Mouse (Mus musculus): ENCODE results near the gene Phf12. TPM values are rescaled to one million over a fixed set of nuclear protein-coding genes. Genes with fewer than 3 reads are reported as not detected.

Gene Phf12
- 50.8 and 58.2 TPM in 2 replicates for polyA plus RNA-seq (2011; ENCODE audit: insufficient read depth, insufficient read length, low read depth, missing spikeins)

- peaks cover 5% of the 10 kb centered on the region for H3K36me3 ChIP-seq (ENCODE audit: control insufficient read depth, insufficient read depth, low read length, poor library complexity, severe bottlenecking)
- no peaks in the 10 kb centered on the region for H3K4me1 ChIP-seq (ENCODE audit: control insufficient read depth, insufficient read depth, low read length)
- H3K9ac ChIP-seq (ENCODE audit: low read depth, poor library complexity, severe bottlenecking) = peak within 1 kb of the TSS; percentile 100
- H3K27ac ChIP-seq (ENCODE audit: insufficient read depth, low read length) = peak within 1 kb of the TSS; percentile 86
- H3K4me3 ChIP-seq (ENCODE audit: low read depth, low read length) = peak within 1 kb of the TSS; percentile 93
- H3K27me3 ChIP-seq (ENCODE audit: control insufficient read depth, insufficient read depth, low read length, poor library complexity, severe bottlenecking) = no peaks in the 10 kb centered on the region
- TF ChIP-seq POLR2A (IDR thresholded peaks at IDR 0.05; ENCODE audit: insufficient read depth, low read length) (no peak), CTCF (IDR thresholded peaks at IDR 0.05; ENCODE audit: low read depth, low read length) (no peak), EP300 (IDR thresholded peaks at IDR 0.05; ENCODE audit: insufficient read depth, low read depth, low read length) (no peak)
- no peaks in the 10 kb centered on the region for H3K9me3 ChIP-seq (replicated peaks; ENCODE audit: control insufficient read depth, insufficient read depth, low read length, poor library complexity, severe bottlenecking)
Observed at GRCm38 (mm10) chr11:77982441-77982905, at the start of gene Phf12. TSS of gene Phf12 (plus strand) at chr11:77982754.

DNA sequence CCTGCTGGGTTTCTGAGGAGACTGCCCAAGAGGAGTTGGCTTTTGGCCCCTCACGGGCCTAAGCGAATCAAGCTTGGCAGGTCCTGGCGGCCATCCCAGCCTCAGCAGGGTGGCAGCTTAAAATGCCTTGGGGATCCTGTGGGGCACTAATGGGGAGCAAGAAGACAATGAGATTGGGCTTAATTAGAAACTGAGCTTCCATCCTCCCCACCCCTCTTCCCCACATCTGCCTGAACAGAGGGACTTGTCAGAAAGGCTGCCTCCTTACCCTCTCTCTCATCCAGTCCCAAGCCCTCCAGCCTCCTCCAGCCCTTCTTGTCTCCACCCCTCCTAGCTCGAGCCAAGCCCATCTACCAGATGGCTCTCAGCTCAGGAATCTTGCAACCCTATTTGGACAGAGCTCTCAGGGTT, 48.4 kb upstream of the Phf12 start:
- H3K4me1 ChIP-seq (ENCODE audit: control insufficient read depth, insufficient read depth, low read length) = peaks cover 8% of the 10 kb centered on the region
- no peak overlapping the region for H3K27ac ChIP-seq (ENCODE audit: insufficient read depth, low read length)
- H3K9me3 ChIP-seq (replicated peaks; ENCODE audit: control insufficient read depth, insufficient read depth, low read length, poor library complexity, severe bottlenecking) = no peaks in the 10 kb centered on the region
- TF ChIP-seq POLR2A (IDR thresholded peaks at IDR 0.05; ENCODE audit: insufficient read depth, low read length) (no peak), EP300 (IDR thresholded peaks at IDR 0.05; ENCODE audit: insufficient read depth, low read depth, low read length) (peak; percentile 51; the same call in 1 of the 2 replicates), CTCF (IDR thresholded peaks at IDR 0.05; ENCODE audit: low read depth, low read length) (no peak)
- peaks cover 22% of the 10 kb centered on the region for H3K27me3 ChIP-seq (ENCODE audit: control insufficient read depth, insufficient read depth, low read length, poor library complexity, severe bottlenecking)
- H3K36me3 ChIP-seq (ENCODE audit: control insufficient read depth, insufficient read depth, low read length, poor library complexity, severe bottlenecking) = no peaks in the 10 kb centered on the region
- no peak overlapping the region for H3K4me3 ChIP-seq (ENCODE audit: low read depth, low read length)
- no peak overlapping the region for H3K9ac ChIP-seq (ENCODE audit: low read depth, poor library complexity, severe bottlenecking)

GRCm38 (mm10) chr11:77934568-77935311, 47.8 kb upstream of the Phf12 start:
- no peak overlapping the region for H3K4me3 ChIP-seq (ENCODE audit: low read depth, low read length)
- no peaks in the 10 kb centered on the region for H3K9me3 ChIP-seq (replicated peaks; ENCODE audit: control insufficient read depth, insufficient read depth, low read length, poor library complexity, severe bottlenecking)
- TF ChIP-seq EP300 (IDR thresholded peaks at IDR 0.05; ENCODE audit: insufficient read depth, low read depth, low read length) (no peak), CTCF (IDR thresholded peaks at IDR 0.05; ENCODE audit: low read depth, low read length) (no peak), POLR2A (IDR thresholded peaks at IDR 0.05; ENCODE audit: insufficient read depth, low read length) (no peak)
- H3K4me1 ChIP-seq (ENCODE audit: control insufficient read depth, insufficient read depth, low read length) = peaks cover 8% of the 10 kb centered on the region
- H3K9ac ChIP-seq (ENCODE audit: low read depth, poor library complexity, severe bottlenecking) = no peak overlapping the region
- no peaks in the 10 kb centered on the region for H3K36me3 ChIP-seq (ENCODE audit: control insufficient read depth, insufficient read depth, low read length, poor library complexity, severe bottlenecking)
- H3K27me3 ChIP-seq (ENCODE audit: control insufficient read depth, insufficient read depth, low read length, poor library complexity, severe bottlenecking) = peaks cover 18% of the 10 kb centered on the region
- H3K27ac ChIP-seq (ENCODE audit: insufficient read depth, low read length) = 0 out of 2 replicates have a peak overlapping the region, but pooled peaks have one; percentile 7

GRCm38 (mm10) chr11:77936846-77937245, 45.7 kb upstream of the Phf12 start:
- no peak overlapping the region for H3K9ac ChIP-seq (ENCODE audit: low read depth, poor library complexity, severe bottlenecking)
- H3K9me3 ChIP-seq (replicated peaks; ENCODE audit: control insufficient read depth, insufficient read depth, low read length, poor library complexity, severe bottlenecking) = no peaks in the 10 kb centered on the region
- no peak for TF ChIP-seq CTCF (IDR thresholded peaks at IDR 0.05; ENCODE audit: low read depth, low read length)
- TF ChIP-seq EP300 (IDR thresholded peaks at IDR 0.05; ENCODE audit: insufficient read depth, low read depth, low read length) = no peak
- TF ChIP-seq POLR2A (IDR thresholded peaks at IDR 0.05; ENCODE audit: insufficient read depth, low read length) = no peak
- no peak overlapping the region for H3K27ac ChIP-seq (ENCODE audit: insufficient read depth, low read length)
- peaks cover 10% of the 10 kb centered on the region for H3K27me3 ChIP-seq (ENCODE audit: control insufficient read depth, insufficient read depth, low read length, poor library complexity, severe bottlenecking)
- H3K36me3 ChIP-seq (ENCODE audit: control insufficient read depth, insufficient read depth, low read length, poor library complexity, severe bottlenecking) = no peaks in the 10 kb centered on the region
- H3K4me1 ChIP-seq (ENCODE audit: control insufficient read depth, insufficient read depth, low read length) = peaks cover 8% of the 10 kb centered on the region
- H3K4me3 ChIP-seq (ENCODE audit: low read depth, low read length) = no peak overlapping the region

- Histone ChIP-seq H3K9ac (ENCODE audit: low read depth, poor library complexity, severe bottlenecking) (no peak overlapping the region), H3K27ac (ENCODE audit: insufficient read depth, low read length) (no peak overlapping the region), H3K27me3 (ENCODE audit: control insufficient read depth, insufficient read depth, low read length, poor library complexity, severe bottlenecking) (peaks cover 4% of the 10 kb centered on the region; the same call in 1 of the 2 replicates), H3K4me3 (ENCODE audit: low read depth, low read length) (no peak overlapping the region), H3K9me3 (replicated peaks; ENCODE audit: control insufficient read depth, insufficient read depth, low read length, poor library complexity, severe bottlenecking) (no peaks in the 10 kb centered on the region), H3K36me3 (ENCODE audit: control insufficient read depth, insufficient read depth, low read length, poor library complexity, severe bottlenecking) (no peaks in the 10 kb centered on the region), H3K4me1 (ENCODE audit: control insufficient read depth, insufficient read depth, low read length) (peaks cover 8% of the 10 kb centered on the region)
- TF ChIP-seq CTCF (IDR thresholded peaks at IDR 0.05; ENCODE audit: low read depth, low read length) = no peak
- no peak for TF ChIP-seq EP300 (IDR thresholded peaks at IDR 0.05; ENCODE audit: insufficient read depth, low read depth, low read length)
- TF ChIP-seq POLR2A (IDR thresholded peaks at IDR 0.05; ENCODE audit: insufficient read depth, low read length) = no peak
Observed at GRCm38 (mm10) chr11:77937649-77938410, 44.7 kb upstream of the Phf12 start.
